Mouse (Mus musculus): Measurements from ENCODE around the gene Sgf29. TPM values are rescaled to one million over a fixed set of nuclear protein-coding genes. Genes with fewer than 3 reads are reported as not detected.

The Sgf29 gene
- total RNA-seq, 4 experiments from 2014 or later = 21.7 to 34.8 (median 33.7) TPM

DNA sequence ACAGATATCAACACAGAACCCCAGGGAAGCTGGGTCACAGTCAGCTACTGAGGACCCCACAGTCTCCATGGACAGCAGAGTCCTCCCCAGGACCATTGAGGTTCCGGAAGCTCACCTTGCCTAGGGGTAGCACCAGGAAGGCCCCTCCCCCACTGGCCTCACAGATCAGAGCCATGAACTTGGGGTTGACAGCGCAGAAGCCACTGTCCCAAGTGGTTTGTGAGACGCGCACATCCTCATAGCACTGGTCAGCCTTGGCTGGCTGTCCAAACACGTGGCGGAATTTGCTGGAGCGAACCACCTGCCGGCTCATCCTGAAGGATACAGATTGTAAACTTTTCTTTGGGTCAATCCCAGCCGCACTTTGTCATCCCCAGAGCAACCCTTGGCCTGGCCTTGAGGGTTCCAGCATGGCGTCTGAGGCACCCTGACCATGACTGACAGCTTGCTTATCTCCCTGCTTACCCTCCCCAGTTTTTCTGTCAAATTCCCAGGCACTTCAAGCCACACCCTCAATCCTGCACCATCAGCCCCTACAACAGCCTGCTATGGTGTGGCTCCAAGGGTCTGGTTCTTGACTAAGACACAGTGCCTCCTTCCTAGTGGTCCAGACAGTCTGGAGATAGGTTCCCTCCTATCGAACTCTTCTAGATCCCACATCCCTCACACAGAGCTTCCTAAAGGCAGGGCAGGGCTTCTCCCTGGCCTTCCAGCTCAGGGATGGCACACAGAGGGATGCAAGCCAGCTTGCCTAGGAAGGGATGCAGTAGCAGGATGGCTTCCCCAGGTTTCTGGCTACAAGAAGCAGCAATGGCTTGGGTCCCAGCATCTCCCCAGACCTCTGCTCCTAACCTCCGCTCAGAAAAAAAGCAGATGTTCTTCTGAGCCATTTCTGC lies 54.0 kb downstream of the Sgf29 start:
- no peak for DNase-seq (ENCODE audit: low spot score in 2 of 2)

DNA sequence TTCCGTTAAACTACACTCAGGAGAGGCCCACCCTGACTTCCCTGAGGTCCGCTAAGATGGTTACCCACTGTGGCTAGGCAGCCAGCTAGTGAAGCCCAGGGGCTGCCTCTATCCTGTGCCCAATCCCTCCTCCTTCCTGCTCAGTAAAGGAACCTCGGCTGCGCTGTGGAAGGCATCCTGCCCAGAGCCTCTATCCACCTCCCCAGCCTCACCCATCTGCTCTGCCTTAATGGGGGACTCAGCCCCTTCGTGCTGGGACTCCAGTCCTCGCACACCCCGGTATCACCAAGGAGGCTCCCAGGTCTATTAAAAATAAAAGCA lies 54.6 kb downstream of the Sgf29 start:
- no peak for DNase-seq (ENCODE audit: low spot score in 2 of 2)

DNA sequence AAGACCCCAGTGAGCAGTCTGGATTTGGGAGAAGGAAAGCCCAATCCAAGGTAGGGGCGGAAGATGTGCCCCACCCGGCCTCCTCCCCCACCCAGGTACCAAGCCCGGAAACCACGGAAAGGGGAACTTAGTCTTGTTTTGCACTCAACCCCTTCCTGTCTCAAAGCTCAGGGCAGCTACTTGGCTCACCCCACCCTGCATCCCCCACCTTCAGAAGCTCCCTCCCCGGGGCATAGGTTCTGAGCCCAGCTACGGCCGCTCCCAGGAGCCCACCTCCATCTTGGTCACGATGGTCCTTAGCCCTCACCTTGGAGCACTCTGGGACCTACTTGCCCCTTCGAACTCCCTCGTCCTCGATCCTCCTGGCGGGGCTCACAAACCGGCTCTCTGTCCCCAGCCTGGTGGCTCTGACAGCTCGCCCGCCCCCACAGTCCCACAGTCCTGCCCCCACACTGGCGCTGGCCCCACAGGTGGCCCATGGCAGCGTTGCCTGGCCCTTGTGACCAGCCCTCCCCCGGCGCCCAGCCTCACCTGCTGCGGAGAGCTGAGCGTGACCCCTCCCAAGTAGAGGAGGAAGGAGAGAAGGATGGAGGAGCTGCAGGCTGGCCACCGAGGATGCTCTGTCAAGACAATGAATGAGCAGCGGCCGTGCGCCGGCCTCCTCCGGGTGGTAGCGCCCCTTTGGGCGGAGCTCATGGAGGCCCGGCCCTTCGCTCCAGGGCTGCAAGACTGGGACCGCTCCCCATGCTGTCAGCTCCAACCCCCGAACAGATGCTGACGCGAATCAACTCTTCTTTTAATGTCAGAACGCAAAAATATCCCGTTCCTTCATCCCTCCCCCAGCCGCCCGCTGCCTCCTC lies 55.2 kb downstream of the Sgf29 start:
- DNase-seq (ENCODE audit: low spot score in 2 of 2) = peak; percentile 88 to 91

DNA sequence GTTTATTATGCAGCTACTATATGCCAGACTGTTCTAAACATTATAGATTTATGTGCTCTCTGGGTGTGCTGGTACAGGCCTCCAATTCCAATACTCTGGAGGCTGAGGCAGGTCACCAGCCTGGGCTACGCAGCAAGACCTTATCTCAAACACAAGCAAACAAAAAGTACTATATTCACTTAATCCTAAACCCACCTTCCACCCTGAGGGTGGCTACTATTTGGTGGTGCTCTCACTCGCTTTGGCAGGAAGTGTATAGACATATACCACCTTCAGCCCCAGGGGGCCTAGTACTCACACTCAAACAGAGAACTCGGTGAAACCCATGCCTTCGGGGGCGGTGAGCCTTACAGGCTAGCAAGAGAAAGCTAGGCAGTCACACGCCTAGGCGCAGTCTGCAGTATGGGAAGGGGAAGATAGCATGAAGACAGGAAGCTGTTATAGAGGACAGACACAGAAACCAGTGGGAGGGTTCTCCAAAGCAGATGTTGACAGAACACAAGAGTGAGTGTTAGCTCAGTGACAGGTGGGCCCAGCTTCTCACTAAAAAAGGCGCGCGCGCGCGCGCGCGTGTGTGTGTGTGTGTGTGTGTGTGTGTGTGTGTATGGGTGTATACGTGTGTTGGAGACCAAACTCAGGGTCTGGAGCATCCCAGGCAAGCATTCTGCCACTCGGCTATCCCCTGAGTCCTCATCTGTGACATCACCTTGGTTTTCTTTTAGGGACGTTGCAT lies 58.5 kb downstream of the Sgf29 start, which contains the start of gene Coro1a:
Gene Coro1a, minus strand, starts transcription at position 346 of the 733 bp plus-strand sequence.
- no peak for DNase-seq (ENCODE audit: low spot score in 2 of 2)

DNA sequence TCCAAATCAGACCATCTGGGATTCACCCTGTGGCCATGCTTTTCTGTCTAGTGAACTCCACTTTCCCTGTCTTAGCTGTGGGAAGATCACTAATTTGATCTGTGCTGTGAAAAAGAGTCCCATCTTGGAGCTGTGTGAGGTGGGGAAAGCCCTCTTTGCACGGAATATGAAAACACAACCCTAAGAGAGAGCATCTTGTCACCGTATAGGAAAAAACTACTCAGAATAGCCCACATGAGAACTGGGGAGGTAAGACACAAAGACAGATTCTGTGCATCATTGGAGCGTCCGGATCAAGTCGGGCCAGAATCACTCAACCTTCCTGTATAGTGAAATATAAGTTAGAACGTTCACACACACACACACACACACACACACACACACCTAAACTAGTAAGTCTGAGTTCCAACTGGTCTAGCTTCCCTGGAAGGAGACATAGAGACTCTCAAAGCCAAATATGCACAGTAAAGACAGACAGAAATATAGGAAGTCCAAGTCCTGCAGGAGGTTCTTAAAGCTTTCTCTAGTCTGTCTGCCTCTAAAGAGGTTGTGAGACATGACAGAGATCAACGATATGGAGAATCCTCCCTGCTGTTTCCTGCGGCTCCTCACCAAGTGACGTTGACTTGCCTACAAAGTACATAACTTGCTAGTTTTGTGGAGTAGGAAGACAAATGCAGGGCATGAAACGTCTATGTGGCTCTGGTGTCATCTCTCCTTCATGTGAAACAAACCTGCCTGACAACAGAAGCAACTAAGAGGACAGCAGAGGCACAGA lies 59.3 kb downstream of the Sgf29 start:
- DNase-seq (ENCODE audit: low spot score in 2 of 2) = no peak

DNA sequence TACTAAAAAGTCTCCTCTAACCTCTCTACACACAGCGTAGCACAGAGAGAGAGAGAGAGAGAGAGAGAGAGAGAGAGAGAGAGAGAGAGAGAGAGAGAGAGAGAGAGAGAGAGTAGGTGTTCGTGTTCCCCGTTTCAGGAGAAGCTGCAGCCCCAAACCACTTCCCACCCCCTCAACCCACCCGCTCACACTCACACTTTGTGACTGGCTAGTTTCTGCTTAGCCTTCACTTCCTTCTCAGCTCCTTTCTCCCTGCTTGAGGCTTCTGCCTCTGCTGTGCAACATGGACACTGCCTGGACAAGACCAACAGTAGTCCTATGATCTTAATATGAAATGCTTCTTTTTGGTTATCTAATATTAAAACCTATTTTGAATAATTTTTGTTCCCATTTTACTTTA lies 61.2 kb downstream of the Sgf29 start:
- DNase-seq (ENCODE audit: low spot score in 2 of 2) = no peak

DNA sequence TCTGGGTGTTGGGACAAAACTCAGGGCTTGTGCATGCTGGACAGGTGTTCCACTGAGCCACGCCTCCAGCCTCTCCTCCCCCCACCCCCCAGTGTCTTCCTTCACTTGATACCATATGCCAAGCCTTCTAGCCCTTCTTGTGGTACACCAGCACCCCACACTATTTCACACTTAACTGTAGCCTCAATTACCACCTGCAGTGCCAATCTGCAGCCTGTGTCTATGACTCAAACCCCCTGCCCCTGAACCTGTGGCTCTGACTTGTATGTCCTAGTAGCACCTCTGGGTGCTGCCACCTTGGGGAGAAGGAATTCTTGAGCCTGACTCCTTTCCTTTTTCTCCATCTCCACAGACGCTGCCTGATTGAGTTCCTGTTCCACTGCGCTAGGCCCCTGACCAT lies 62.8 kb downstream of the Sgf29 start:
- no peak for DNase-seq (ENCODE audit: low spot score in 2 of 2)

DNA sequence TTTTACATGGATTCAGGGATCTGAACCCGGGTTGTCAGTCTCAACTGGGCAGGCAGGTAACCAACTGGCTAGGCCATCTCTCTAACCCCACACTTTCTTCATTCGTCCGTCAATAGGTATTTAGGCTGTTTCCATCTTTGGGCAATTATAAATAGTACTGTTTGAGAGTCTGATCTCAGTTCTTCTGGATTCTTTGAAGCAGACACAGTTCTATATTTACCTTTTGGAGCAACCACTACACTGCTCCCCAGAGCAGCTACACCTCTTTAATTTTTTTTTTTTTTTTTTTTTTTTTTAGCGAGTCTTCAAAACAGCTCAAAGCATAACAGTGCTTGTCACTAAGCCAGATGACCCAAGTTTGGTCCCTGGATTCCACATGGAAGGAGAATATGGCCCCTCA lies 66.6 kb downstream of the Sgf29 start:
- no peak for DNase-seq (ENCODE audit: low spot score in 2 of 2)

DNA sequence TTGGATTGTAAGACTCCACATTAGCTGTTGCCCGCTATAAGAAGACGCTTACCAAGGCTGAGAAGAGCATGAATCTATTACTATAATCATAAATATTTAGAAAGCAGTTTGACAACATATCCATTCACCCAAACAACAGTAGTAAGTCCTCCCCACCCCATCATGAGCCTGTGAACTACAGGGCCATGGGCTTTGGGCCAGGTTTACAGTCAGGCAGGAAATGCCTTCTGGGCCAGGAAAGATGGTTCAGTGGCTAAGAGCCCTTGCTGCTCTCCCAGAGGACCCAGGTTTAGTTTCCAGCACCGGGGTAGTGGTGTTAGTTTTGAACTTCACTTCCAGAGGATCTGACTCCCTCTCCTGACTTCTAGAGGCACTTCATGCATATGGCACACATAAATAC lies 68.5 kb downstream of the Sgf29 start:
- DNase-seq (ENCODE audit: low spot score in 2 of 2) = no peak

DNA sequence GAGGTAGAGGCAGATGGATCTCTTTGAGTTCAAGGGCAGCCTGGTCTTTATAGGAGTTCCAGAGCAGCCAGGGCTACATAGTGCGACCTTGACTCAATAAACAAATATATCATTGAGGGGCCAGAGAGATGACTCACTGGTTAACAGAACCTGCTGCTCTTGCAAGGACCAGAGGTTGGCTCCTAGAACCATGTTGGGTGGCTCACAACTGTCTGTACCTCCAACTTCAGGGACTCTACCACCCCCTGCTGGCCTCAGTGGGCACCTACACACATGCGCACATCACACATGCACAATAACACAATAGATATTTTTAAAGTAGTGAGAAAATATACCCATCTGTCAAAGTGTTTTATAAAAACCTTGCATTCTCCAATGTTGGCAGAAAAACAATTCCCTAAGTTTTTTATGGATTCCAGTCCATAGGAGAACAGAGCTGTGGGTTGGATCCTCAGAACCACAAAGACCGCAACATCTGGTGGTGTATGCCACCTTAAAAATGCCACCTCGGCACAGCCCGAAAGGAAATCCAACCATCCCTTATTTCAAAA lies 69.8 kb downstream of the Sgf29 start:
- no peak for DNase-seq (ENCODE audit: low spot score in 2 of 2)

DNA sequence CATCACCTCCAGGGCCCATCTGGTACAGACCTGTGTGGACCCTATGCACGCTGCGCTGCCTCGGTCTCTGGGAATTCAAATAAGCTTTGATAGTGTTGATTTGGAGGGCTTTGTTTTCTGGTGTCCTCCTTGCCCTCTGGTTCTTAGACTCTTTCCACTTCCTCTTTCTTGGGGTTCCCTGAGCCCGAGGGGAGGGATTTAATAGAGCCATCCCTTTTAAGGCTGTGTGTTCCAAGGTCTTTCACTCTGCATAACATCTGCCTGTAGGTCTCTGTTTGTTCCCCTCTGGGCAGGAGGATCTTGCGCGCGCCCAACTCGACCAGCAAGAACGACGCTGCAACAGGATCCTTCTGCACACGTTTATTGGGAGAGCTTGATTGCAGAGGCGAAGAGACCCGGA lies 72.5 kb downstream of the Sgf29 start:
- no peak for DNase-seq (ENCODE audit: low spot score in 2 of 2)

Other genes starting within 250 kb of the Sgf29 start
- gene Cd19, start 234.4 kb upstream of the Sgf29 start, total RNA-seq (2022) = not detected
- gene Rabep2, start 220.6 kb upstream of the Sgf29 start, total RNA-seq (2022) = 10 to 100 TPM; 15.6 to 22.1 (median 17.1) TPM
- 1 to 10 TPM in 3 of 4 experiments, under 1 TPM in 1; 0.99 to 5.6 (median 1.2) TPM for gene Atp2a1, start 186.2 kb upstream of the Sgf29 start, total RNA-seq (2022)
- gene Sh2b1, start 173.9 kb upstream of the Sgf29 start, total RNA-seq (2022) = 10 to 100 TPM; 66.0 to 70.3 (median 67.3) TPM
- 10 to 100 TPM; 68.9 to 84.1 (median 80.1) TPM for gene Tufm, start 161.9 kb upstream of the Sgf29 start, total RNA-seq (2022)
- 100 to 1,000 TPM; 113 to 133 (median 125) TPM for gene Atxn2l, start 145.9 kb upstream of the Sgf29 start, total RNA-seq (2022)
- 100 to 1,000 TPM; 166 to 196 (median 174) TPM for gene Eif3c, start 82.9 kb upstream of the Sgf29 start, total RNA-seq (2022)
- gene Apobr, start 64.4 kb upstream of the Sgf29 start, total RNA-seq (2022) = 1 to 10 TPM in 2 of 4 experiments, under 1 TPM in 2; 0.41 to 3.3 (median 1.6) TPM
- 10 to 100 TPM; 31.7 to 46.5 (median 42.0) TPM for gene Cln3, start 63.5 kb upstream of the Sgf29 start, total RNA-seq (2022)
- gene Il27, start 54.4 kb upstream of the Sgf29 start, total RNA-seq (2022) = not detected
- gene Nupr1, start 18.4 kb upstream of the Sgf29 start, total RNA-seq (2022) = 10 to 100 TPM; 10.4 to 15.3 (median 13.2) TPM
- 10 to 100 TPM in 1 of 4 experiments, 1 to 10 TPM in 3; 6.6 to 13.0 (median 8.6) TPM for gene Sult1a1, start 27.1 kb downstream of the Sgf29 start, total RNA-seq (2022)
- 100 to 1,000 TPM in 1 of 4 experiments, 10 to 100 TPM in 3; 73.9 to 105 (median 92.5) TPM for gene Bola2, start 46.1 kb downstream of the Sgf29 start, total RNA-seq (2022)
- gene Slx1b, start 46.5 kb downstream of the Sgf29 start, total RNA-seq (2022) = 10 to 100 TPM; 19.7 to 21.0 (median 20.1) TPM
- gene Coro1a, start 58.5 kb downstream of the Sgf29 start, total RNA-seq (2022) = 100 to 1,000 TPM; 119 to 166 (median 141) TPM
- gene Mapk3, start 110.3 kb downstream of the Sgf29 start, total RNA-seq (2022) = 100 to 1,000 TPM; 165 to 197 (median 178) TPM
- 1 to 10 TPM; 4.4 to 7.9 (median 5.0) TPM for gene Gdpd3, start 117.0 kb downstream of the Sgf29 start, total RNA-seq (2022)
- 100 to 1,000 TPM; 236 to 283 (median 255) TPM for gene Ypel3, start 127.6 kb downstream of the Sgf29 start, total RNA-seq (2022)
- gene Tbx6, start 132.2 kb downstream of the Sgf29 start, total RNA-seq (2022) = 1 to 10 TPM in 3 of 4 experiments, under 1 TPM in 1; 0.43 to 1.5 (median 1.2) TPM
- gene Ppp4c, start 143.2 kb downstream of the Sgf29 start, total RNA-seq (2022) = 10 to 100 TPM; 49.5 to 55.7 (median 51.9) TPM
- gene Fam57b, start 148.4 kb downstream of the Sgf29 start, total RNA-seq (2022) = 10 to 100 TPM; 57.3 to 67.6 (median 62.6) TPM
- gene 4930451I11Rik, start 182.3 kb downstream of the Sgf29 start, total RNA-seq (2022) = not detected
- 10 to 100 TPM; 17.6 to 20.0 (median 18.7) TPM for gene Doc2a, start 198.1 kb downstream of the Sgf29 start, total RNA-seq (2022)
- 10 to 100 TPM; 25.6 to 44.7 (median 36.2) TPM for gene Hirip3, start 212.7 kb downstream of the Sgf29 start, total RNA-seq (2022)
- gene Ino80e, start 213.1 kb downstream of the Sgf29 start, total RNA-seq (2022) = 10 to 100 TPM; 46.3 to 59.5 (median 56.1) TPM
- gene Taok2, start 235.4 kb downstream of the Sgf29 start, total RNA-seq (2022) = 100 to 1,000 TPM; 146 to 179 (median 151) TPM

All from layer of hippocampus, adult 8-10 months (tissue).